In genomic region chr10:78583347-78583746, GRCm38 (mm10) we compare ENCODE assay signal across 33 mouse cellular contexts. TPM values are rescaled to one million over a fixed set of nuclear protein-coding genes. Genes with fewer than 3 reads are reported as not detected.
A peak's percentile ranks its signal among the peaks of the same experiment; 100 is the strongest.
DNase-seq lines count a peak whose midpoint lies in the region; ATAC-seq lines count a peak whose summit lies in the region.
"Had no signal": no experiment of that assay in that cellular context is flagged by ENCODE, and none has a peak within 500 bp of the region (broad histone marks: within the 10 kb centered on the region; RNA-seq: fewer than 3 reads in every experiment).

No protein-coding gene starts in this region.

- H3K4me2 ChIP-seq in hindbrain, embryonic 15.5 days: no peak overlapping the region
- H3K4me2 ChIP-seq: embryonic facial prominence, embryonic 13.5 days; forebrain, embryonic 13.5 days; heart, embryonic 13.5 days; hindbrain, embryonic 12.5 days; intestine, embryonic 15.5 days had no signal

- H3K4me1 ChIP-seq in hindbrain, embryonic 15.5 days (replicated peaks): no peaks in the 10 kb centered on the region
- H3K4me1 ChIP-seq in hindbrain, embryonic 10.5 days (replicated peaks): no peaks in the 10 kb centered on the region
- H3K4me1 ChIP-seq: embryonic facial prominence, embryonic 13.5 days; forebrain, embryonic 10.5 days; forebrain, embryonic 13.5 days; heart, embryonic 13.5 days; hindbrain, embryonic 12.5 days; intestine, embryonic 15.5 days had no signal

- H3K9ac ChIP-seq in hindbrain, embryonic 15.5 days: no peak overlapping the region
- H3K9ac ChIP-seq: embryonic facial prominence, embryonic 13.5 days; forebrain, embryonic 13.5 days; heart, embryonic 13.5 days; hindbrain, embryonic 12.5 days; intestine, embryonic 15.5 days had no signal

- no peaks in the 10 kb centered on the region for H3K27me3 ChIP-seq in hindbrain, embryonic 15.5 days
- H3K27me3 ChIP-seq in hindbrain, embryonic 10.5 days (ENCODE audit: insufficient read depth, poor library complexity, severe bottlenecking): no peaks in the 10 kb centered on the region
- H3K27me3 ChIP-seq: embryonic facial prominence, embryonic 13.5 days; forebrain, embryonic 13.5 days; heart, embryonic 13.5 days; hindbrain, embryonic 12.5 days; intestine, embryonic 15.5 days had no signal

- intact Hi-C loops in heart, postnatal 25 days (cut with DNase I): no loop called here

- no peak overlapping the region for H3K4me3 ChIP-seq in hindbrain, embryonic 15.5 days
- H3K4me3 ChIP-seq in hindbrain, embryonic 10.5 days: no peak overlapping the region
- H3K4me3 ChIP-seq: embryonic facial prominence, embryonic 13.5 days; forebrain, embryonic 10.5 days; forebrain, embryonic 13.5 days; heart, embryonic 13.5 days; hindbrain, embryonic 12.5 days; intestine, embryonic 15.5 days had no signal

- H3K36me3 ChIP-seq in hindbrain, embryonic 15.5 days: peaks cover 21% of the 10 kb centered on the region
- peaks cover 83% of the 10 kb centered on the region for H3K36me3 ChIP-seq in hindbrain, embryonic 10.5 days

- peak; percentile 7 for DNase-seq in cerebellum, adult 11-12 months
- no peak for DNase-seq in cerebellum, adult 8-10 months
- DNase-seq in heart, adult 11 months: peak; percentile 75
- no peak for DNase-seq in heart, postnatal 25 days (ENCODE audit: low spot score)
- DNase-seq in hindbrain, embryonic 10.5 days (ENCODE audit: low spot score): no peak
- peak; percentile 15 for DNase-seq in thymus, postnatal 4 days
- DNase-seq in thymus, postnatal 0 days (ENCODE audit: low spot score): no peak
- DNase-seq: adrenal gland, postnatal 10 days; adrenal gland, postnatal 36 days; cerebellum, adult 11 months; cerebellum, adult 9-11 months; cerebellum, postnatal 25 days; gastrocnemius, postnatal 10 days; gastrocnemius, postnatal 36 days; heart, postnatal 4 days; kidney, adult 11 months had no signal

- ATAC-seq in hindbrain, embryonic 15.5 days (ENCODE audit: low FRiP score, low read depth): 0 out of 2 replicates have a peak, but pooled peaks have one; percentile 10
- ATAC-seq: activated CD4-positive, CD25-positive, alpha-beta regulatory T cell, adult 4 months; forebrain, embryonic 13.5 days; forebrain, embryonic 16.5 days; hindbrain, embryonic 16.5 days; intestine, embryonic 15.5 days had no signal

- H3K27ac ChIP-seq in hindbrain, embryonic 15.5 days (replicated peaks): no peak overlapping the region
- H3K27ac ChIP-seq in hindbrain, embryonic 10.5 days: no peak overlapping the region
- H3K27ac ChIP-seq: embryonic facial prominence, embryonic 13.5 days; forebrain, embryonic 10.5 days; forebrain, embryonic 13.5 days; heart, embryonic 13.5 days; hindbrain, embryonic 12.5 days; intestine, embryonic 15.5 days had no signal

- WGBS in hindbrain, embryonic 15.5 days: 78% methylated on average over 9 of the region's 9 CpGs
- 75% methylated on average over 9 of the region's 9 CpGs for WGBS in hindbrain, embryonic 10.5 days

- H3K9me3 ChIP-seq in hindbrain, embryonic 15.5 days: no peaks in the 10 kb centered on the region
- no peaks in the 10 kb centered on the region for H3K9me3 ChIP-seq in hindbrain, embryonic 10.5 days
- H3K9me3 ChIP-seq: embryonic facial prominence, embryonic 13.5 days; forebrain, embryonic 10.5 days; forebrain, embryonic 13.5 days; heart, embryonic 13.5 days; hindbrain, embryonic 12.5 days; intestine, embryonic 15.5 days had no signal

RNA-seq across cellular contexts. Expression of gene Syde1, which starts 8.4 kb away (rescaled TPM):
- 10 to 100 TPM; 12.8 to 13.7 TPM for total RNA-seq in heart, postnatal 25 days (2021)
- polyA plus RNA-seq in hindbrain, embryonic 15.5 days (2015; fragmentation: Nextera tagmentation; extraction: Ambion mirVana): 3.1 and 4.2 TPM in 2 replicates
- 12.2 TPM in 2 replicates for polyA plus RNA-seq in hindbrain, embryonic 10.5 days (2016; fragmentation: Nextera tagmentation; extraction: Ambion mirVana)
- polyA plus RNA-seq in thymus, postnatal 0 days (2015; fragmentation: Nextera tagmentation; extraction: Ambion mirVana): 3.5 TPM in 2 replicates

RNA-seq across cellular contexts. Expression of gene Ilvbl, which starts 9.2 kb away (rescaled TPM):
- 10 to 100 TPM; 32.9 to 34.9 TPM for total RNA-seq in heart, postnatal 25 days (2021)
- 65.0 and 69.9 TPM in 2 replicates for polyA plus RNA-seq in hindbrain, embryonic 15.5 days (2015; fragmentation: Nextera tagmentation; extraction: Ambion mirVana)
- 35.5 and 48.0 TPM in 2 replicates for polyA plus RNA-seq in hindbrain, embryonic 10.5 days (2016; fragmentation: Nextera tagmentation; extraction: Ambion mirVana)
- polyA plus RNA-seq in thymus, postnatal 0 days (2015; fragmentation: Nextera tagmentation; extraction: Ambion mirVana): 300 and 352 TPM in 2 replicates

RNA-seq across cellular contexts. Expression of gene Olfr1357, which starts 34.5 kb away (rescaled TPM):
- not detected for total RNA-seq in heart, postnatal 25 days (2021)
- polyA plus RNA-seq in hindbrain, embryonic 15.5 days (2015; fragmentation: Nextera tagmentation; extraction: Ambion mirVana): not detected in 2 replicates
- polyA plus RNA-seq in hindbrain, embryonic 10.5 days (2016; fragmentation: Nextera tagmentation; extraction: Ambion mirVana): not detected in 2 replicates
- 0.05 and 0.18 TPM in 2 replicates for polyA plus RNA-seq in thymus, postnatal 0 days (2015; fragmentation: Nextera tagmentation; extraction: Ambion mirVana)
- total RNA-seq: adrenal gland, adult 18-20 months; adrenal gland, postnatal 10 days; adrenal gland, postnatal 36 days; common myeloid progenitor, adult 5-6 weeks; ES-E14; gastrocnemius, adult 18-20 months; gastrocnemius, postnatal 10 days; gastrocnemius, postnatal 36 days; granulocyte monocyte progenitor cell, adult 5-6 weeks; heart, adult 8-10 months; heart, postnatal 4 days had no signal
- polyA plus RNA-seq: activated CD4-positive, CD25-positive, alpha-beta regulatory T cell, adult 4 months; embryonic facial prominence, embryonic 13.5 days; forebrain, embryonic 10.5 days; forebrain, embryonic 13.5 days; forebrain, embryonic 16.5 days; heart, embryonic 13.5 days; heart, embryonic 16.5 days; hindbrain, embryonic 12.5 days; hindbrain, embryonic 16.5 days; intestine, embryonic 15.5 days had no signal

Comparison
In these comparisons a context has a peak if more than half of its experiments do, and no peak if none do; other contexts are left out.
1. DNase-seq: peak in cerebellum, adult 11-12 months (single experiment), heart, adult 11 months (single experiment) and thymus, postnatal 4 days (single experiment); none in cerebellum, adult 8-10 months (single experiment), heart, postnatal 25 days (single experiment), hindbrain, embryonic 10.5 days (single experiment) and thymus, postnatal 0 days (single experiment).